Mouse (Mus musculus): ENCODE results near the gene Svs1. TPM values are rescaled to one million over a fixed set of nuclear protein-coding genes. Genes with fewer than 3 reads are reported as not detected.

Gene Svs1
- total RNA-seq, 2 experiments from 2014 or later = not detected

DNA sequence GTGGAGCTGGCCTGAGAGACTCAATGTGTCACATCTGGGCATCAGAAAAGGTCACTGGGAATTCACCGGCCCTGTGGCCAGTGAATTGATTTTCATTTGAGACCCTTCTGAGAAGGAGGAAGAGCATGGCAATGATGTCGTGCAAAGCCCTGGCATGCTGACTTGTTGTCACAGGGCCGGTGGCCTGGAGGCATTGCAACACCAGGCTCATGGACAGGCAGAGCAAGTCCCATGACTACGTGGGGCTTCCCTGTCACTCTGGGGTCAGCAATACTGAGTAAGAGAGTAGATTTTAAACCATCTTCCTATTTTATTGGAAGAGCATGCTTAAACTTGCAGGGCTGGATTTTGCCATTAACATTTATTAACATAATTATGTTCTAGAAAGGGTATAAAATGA lies 26.4 kb downstream of the Svs1 start:
- DNase-seq = no peak

DNA sequence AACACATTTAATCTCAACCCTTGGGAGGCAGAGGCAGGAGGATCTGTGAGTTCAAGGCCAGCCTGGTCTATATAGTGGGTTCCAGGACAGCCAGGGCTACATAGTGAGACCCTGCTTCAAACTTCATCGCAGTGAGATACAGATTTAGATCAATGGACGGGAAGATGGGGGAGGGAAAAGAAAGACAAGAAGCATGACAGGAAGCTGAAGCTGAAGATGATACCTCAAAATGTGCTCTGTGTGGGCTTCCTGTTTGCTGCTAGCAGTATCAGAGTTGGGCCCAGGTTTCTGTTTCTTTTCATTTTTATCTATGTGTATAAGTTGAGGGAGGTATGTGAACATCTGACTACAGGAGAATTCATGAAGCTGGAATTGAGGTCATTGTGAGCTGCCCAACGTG lies 26.8 kb downstream of the Svs1 start:
- DNase-seq = no peak

DNA sequence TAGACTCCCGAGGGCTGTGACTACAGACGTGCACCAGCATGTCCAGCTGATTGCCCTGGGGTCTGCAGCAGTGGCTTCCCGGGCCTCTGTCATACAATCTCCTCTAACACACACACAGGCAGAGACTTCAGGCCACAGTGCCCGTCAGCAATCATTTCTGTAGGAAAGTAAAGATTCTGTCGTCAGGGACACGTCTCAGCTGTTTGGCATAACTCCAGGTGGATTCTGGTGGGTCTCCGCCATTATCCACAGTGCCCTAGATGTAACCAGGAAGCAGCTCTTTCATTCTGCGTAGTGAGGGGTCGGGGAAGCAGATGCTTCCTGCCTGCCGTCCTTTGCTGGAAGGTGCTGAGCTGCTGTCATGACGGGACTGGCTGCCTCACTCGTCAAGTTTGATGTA lies 30.5 kb downstream of the Svs1 start:
- DNase-seq = no peak

DNA sequence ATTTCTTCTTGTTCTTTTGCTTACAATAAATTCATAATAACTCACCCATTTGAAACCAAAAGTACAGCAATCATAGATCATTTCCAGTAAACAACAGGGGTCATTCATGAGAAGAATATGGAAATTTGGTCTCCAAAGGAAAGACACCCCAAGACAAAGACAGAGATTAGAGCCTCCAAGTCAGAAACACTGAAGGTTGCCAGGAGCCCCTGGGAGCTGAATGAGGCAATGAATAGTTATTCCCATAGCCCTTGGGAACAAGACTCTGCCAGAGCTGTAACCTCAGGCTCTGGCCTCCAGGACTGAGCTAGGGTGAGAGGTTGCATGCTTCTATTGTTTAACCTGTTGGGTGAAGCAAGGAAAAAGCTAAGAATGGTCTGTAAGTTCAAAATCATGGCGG lies 32.7 kb downstream of the Svs1 start:
- DNase-seq = no peak

DNA sequence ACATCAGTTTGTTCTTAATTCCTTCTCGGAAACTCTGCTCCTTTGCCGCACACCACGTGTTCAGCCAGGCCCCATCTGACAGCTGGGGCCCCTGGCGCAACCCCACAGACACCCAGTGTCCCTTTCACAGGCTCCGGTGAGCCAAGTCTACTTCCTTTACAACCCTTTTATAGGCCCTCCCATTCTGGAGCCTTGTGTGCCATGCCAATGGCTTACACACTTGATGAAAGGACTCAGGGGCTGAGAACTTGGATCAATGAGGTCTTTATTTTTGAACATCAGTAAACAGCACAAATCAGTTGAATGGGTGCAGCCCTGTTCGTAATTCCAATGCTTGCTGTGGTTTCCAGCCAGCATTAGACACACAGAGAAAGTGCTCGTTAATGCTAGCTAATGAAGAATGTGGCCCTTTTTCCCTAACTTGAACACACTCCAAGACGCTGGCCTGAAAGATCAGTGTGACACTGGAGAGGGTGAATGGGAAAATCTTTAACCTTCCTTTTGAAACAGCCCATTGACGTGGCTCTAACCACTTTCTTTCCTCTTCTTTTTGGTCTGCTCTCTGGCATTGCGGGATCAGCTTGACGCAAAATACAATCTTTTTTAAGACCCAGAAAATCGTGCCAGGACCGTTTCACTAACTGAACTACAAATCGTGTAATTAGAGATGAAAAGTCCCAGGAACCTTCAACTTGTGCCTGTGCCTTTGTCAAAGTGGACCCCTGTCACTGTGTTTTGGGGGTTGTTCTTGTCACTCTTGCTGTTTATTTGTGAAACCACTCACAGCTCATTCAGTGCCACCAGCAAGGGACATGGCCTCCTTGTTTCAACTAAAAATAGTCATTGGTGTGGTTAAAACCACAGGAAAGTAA lies 34.7 kb downstream of the Svs1 start:
- DNase-seq = peak; percentile 58 to 71

DNA sequence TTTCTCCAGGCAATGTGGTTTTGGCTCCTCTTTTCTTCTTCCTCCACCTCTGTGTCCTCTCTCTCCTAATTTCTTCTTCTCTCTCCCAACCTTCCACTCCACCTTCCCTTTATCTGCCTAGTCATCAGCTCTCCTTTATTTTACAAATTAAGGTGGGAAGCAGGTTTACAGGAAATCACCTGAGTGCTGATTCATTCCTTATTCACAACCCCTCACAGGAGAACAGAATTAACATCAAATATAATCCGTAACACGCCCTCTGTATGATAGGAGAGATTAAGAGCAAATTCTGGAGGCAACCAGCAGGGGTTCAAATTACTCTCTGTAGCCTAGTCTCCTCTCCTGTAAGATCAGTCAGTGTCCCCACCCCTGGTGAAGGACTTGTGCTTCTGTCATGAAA lies 35.7 kb downstream of the Svs1 start:
- no peak for DNase-seq

DNA sequence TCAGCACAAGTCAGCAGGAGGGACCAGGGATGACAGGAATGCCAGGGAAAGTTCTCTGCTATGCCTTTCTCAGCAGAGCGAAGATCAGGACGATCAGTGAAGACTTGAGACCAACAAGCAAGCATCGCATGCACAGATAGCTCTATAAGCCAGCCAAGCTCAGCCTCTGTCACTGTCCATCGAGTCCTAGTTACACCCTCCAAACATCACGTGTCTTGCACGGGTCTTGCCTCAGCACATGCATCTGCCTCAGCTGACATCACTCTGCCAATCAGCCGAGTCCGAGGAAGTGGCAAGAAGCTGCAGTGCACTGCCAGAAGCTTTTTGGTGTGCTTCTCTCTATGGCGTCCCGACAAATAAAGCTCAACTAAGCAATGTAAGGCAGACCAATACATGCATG lies 36.7 kb downstream of the Svs1 start:
- no peak for DNase-seq

DNA sequence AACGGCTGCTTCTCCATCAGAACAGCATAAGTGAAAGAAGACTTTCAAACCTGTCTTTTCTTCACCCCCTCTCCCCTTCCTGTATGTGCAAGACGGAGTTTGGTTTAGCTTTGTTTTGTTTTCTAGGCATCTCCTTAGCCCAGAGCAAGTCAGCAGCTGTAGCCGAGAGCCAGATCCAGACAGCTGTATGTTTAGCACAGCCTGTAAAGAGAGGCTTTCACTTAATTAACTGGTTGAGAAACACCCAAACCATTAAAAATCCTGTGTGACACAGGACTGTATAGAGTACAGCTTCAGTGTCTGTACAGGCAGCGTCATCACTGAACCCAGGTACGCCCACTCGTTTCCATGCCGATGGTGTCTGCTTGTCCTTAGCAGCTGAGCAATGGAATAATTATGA lies 38.6 kb downstream of the Svs1 start:
- no peak for DNase-seq

DNA sequence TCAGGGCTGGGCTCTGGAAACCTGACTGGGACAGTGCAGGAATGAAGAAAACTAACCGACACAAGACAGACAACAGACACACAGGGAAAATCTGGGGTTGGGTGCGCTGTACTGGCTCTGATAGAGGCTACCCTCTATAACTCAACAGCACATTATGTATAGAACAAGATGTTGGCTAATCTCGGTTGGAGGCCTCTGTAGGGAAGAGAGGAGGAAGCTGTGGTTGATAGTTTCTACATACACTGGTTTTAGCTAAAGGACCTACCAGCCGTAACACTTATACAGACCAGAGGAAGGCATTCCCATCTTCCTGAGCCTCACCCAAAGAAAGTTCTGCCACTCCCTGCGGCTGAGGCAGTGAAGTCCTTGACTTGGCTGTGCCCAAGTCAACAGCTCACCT lies 39.8 kb downstream of the Svs1 start:
- no peak for DNase-seq

DNA sequence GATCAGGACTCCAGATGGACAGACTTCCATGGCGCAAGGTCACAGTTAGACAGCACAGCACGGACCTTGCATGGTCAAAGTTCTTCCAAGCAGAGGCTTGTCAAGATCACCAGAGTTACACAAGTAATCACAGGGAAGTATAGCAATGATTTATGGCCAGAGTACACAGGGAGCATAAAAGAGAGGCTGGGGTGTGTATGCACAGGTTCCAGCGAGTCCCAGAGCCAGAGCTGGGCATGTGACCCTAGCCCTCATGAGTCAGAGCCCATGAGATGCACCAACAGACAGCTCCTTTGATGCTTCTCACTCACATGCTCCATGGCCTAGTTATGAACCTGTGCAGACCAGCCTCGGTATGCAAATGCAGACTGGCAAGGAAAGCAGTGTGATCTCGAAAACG lies 41.4 kb downstream of the Svs1 start:
- DNase-seq = no peak

DNA sequence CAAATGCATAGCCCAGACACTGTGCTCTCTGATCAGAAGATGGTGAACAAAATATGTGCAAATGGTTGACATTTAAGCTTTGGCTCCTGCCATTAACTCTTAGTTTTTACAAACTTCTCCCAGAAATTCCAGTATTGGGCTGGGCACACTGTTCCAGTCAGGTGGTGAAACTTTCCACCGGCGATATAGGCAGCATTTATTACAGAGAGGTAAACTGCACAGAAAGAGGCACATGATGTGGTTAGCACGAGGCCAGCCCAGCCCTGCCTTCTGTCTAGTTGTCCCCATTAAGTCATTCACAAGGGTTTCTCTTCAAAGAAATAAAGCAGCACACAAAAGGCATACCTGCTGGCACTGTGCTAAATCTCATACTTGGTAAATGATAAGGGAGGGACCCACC lies 42.0 kb downstream of the Svs1 start:
- DNase-seq = no peak

DNA sequence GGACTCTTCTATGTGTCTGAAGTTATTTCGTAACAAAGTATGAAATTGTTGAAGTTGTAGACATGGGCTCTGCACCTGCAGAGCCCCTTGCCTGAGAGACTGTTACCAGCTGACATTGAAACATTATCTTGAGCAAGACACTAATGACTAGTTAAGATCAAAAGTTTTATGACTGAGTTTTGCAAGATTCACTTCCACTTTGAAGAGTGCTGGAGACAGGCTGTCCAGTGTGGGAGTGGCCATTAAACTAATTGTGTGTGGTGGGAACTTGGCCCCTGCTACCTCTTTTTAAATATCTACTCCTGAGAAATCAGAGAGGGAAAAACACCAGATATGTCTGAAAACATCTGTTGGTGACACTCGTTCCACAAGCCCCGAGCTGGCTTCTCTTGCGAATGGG lies 44.6 kb downstream of the Svs1 start:
- no peak for DNase-seq

DNA sequence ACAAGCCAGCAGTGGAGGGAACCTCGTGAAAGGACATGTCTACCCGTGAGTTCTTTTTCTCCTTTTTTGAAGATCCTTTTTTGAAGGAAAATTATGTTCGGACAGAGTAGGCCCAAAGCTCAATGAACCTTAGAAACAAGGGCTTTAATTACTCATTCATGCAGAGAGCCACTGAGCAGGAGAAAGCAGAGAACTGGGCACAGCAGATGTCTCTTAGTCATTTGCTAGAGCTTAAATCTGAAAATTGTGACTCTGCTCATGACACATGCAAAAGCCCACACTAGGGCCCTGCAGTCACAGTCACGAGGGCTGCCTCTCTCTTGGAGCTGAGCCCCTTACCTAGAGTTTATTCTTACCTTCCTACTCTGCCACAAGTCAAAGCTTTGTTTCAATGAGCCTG lies 46.1 kb downstream of the Svs1 start:
- no peak for DNase-seq

DNA sequence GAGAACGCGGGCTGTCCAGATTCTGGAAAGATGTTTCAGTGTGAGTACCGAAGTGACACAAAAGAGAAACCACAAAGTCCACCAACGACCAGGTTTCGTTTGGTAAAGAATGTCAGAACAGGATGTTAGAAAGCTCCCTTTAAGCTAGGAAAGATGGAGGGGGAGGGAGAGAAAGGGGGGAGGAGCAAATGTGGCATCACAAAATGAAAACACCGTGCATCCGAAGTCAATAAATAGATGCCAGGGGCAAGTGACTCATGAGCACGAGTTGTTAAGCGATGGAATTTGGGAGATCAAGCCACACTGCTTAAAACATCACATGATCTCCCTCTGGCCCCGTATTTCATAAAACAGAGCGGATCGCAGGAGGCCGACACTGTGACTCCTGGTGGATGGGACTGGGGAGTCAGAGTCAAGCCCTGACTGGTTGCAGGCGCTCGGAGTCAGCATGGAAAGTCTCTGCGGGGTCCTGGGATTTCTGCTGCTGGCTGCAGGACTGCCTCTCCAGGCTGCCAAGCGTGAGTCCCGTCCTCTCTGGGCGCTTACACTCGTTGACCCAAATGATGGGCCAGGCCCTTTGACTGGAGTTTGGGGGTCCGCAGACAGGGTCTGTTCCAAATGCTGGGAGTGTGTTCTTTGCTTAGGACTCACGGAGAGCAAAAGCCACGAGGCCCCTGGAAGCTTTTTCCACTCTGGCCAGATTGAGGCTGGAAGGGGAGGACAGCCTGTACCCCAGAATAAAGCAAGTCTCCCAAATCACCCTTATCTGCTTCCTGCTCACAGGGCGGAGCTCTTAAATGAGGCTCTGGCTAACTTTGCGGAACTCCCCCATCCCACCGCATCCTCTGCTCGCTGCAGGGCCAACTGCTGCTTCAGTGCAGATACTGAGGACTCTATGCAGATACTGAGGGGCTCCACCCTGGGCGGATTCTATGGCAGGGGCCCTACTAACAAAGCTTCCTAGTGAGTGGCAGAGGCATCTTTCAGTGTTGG lies 49.9 kb downstream of the Svs1 start, which contains the start of gene Gpnmb:
TSS of gene Gpnmb (plus strand) at position 272 of the 993 bp plus-strand sequence.
- DNase-seq = no peak

DNA sequence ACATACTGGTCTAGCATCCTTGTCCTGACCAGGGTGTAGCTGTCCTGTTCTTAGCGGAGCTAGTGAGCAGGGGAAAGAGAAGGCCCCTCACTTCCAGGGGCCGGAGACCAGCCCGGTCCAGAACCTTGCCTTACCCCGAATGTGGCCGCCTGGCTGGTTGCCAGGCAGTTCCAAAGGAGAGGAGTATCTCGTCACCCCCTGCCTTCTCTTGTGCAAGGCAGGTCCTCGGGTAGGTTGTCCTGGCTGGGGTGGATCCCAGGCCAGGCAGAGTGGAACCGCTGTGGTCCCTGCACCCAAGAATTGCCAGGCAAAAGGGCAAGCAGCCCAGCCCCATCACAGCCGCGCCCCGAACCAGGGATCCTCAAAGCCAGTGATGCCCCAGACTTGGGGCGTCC lies 50.6 kb downstream of the Svs1 start:
- DNase-seq = no peak

DNA sequence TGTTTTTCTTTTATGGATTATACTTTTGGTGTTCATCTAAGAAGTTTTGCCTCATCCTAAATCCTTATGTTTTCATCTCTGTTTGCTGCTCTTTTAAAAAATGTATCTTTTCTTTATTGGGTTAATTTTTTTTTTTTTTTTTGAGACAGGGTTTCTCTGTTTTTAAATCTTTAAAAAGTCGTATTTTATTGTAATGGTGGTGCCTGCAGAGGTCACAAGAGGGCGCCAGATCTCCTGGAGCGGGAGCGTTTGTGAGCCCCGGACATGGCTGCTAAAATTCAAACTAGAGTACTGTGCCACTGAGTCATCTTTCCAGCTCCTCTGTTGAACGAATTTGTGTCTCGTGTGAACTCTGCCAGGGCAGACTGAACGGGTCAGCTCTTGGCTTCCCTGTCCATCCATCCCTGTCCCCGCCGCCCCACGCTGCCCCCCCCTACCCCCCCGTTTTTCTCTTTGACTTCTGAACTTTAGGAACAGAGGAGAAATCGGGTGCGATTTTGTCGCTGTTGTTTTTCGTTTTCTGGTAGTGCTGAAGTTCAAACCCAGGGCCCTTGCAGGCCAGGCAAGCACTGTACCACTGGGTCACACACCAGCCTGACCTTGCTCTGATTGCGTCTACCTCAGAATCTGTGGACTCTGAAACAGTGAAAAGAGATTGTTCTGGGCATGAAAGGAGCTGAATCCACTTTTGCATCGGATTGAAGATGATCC lies 53.0 kb downstream of the Svs1 start:
- peak; percentile 45 to 46 for DNase-seq

Other genes with a start within 250 kb of the Svs1 start
- 1 to 10 TPM; 2.4 to 2.5 TPM for gene Gimap1, start 247.8 kb upstream of the Svs1 start, total RNA-seq (2021)
- 1 to 10 TPM; 1.0 to 1.7 TPM for gene Gimap5, start 240.7 kb upstream of the Svs1 start, total RNA-seq (2021)
- not detected for gene Gimap3, start 216.0 kb upstream of the Svs1 start, total RNA-seq (2021)
- gene Tmem176a, start 145.9 kb upstream of the Svs1 start, total RNA-seq (2021) = 10 to 100 TPM; 24.3 to 24.9 TPM
- 10 to 100 TPM; 50.4 to 51.6 TPM for gene Tmem176b, start 145.4 kb upstream of the Svs1 start, total RNA-seq (2021)
- not detected for gene Aoc1, start 114.0 kb upstream of the Svs1 start, total RNA-seq (2021)
- gene 1600015I10Rik, start 57.0 kb upstream of the Svs1 start, total RNA-seq (2021) = not detected
- gene Doxl2, start 11.9 kb upstream of the Svs1 start, total RNA-seq (2021) = not detected
- gene Gpnmb, start 49.7 kb downstream of the Svs1 start, total RNA-seq (2021) = 1 to 10 TPM; 1.8 to 3.1 TPM
- 10 to 100 TPM; 33.1 to 35.8 TPM for gene Malsu1, start 86.9 kb downstream of the Svs1 start, total RNA-seq (2021)
- not detected for gene Igf2bp3, start 228.1 kb downstream of the Svs1 start, total RNA-seq (2021)